Mouse (Mus musculus) heart, embryonic 12.5 days (tissue): ENCODE data around the gene Maats1. TPM values are rescaled to one million over a fixed set of nuclear protein-coding genes. Genes with fewer than 3 reads are reported as not detected.
A peak's percentile ranks its signal among the peaks of the same experiment; 100 is the strongest.

ENCODE experiments used
- ATAC-seq: fragments of 200-750 bp; cut with Nextera tagmentation; 2 replicates; pipeline ENCODE4 v1.8.0; 2017; ENCODE audit warnings: moderate TSS enrichment, moderate library complexity; ENCODE audit not compliant: insufficient number of reproducible peaks, low FRiP score
- H3K27ac ChIP-seq: fragments of 300-500 bp; sonication (generic); 2 replicates; pipeline ENCODE4 v1.5.1; 2016; ENCODE audit warnings: mild to moderate bottlenecking, moderate library complexity; ENCODE audit not compliant: poor library complexity, severe bottlenecking
- H3K27me3 ChIP-seq: fragments of 300-500 bp; sonication (generic); replicated peaks from 2 replicates; pipeline ENCODE4 v1.6.1; 2016; ENCODE audit warnings: mild to moderate bottlenecking, moderate library complexity
- H3K36me3 ChIP-seq: fragments of 300-500 bp; sonication (generic); 2 replicates; pipeline ENCODE4 v1.6.1; 2016; ENCODE audit warnings: mild to moderate bottlenecking, moderate library complexity
- H3K4me1 ChIP-seq: fragments of 300-500 bp; sonication (generic); replicated peaks from 2 replicates; pipeline ENCODE4 v1.6.1; 2016; ENCODE audit warnings: mild to moderate bottlenecking
- H3K4me2 ChIP-seq: fragments of 300-500 bp; sonication (generic); 2 replicates; pipeline ENCODE4 v1.6.1; 2016; ENCODE audit warnings: mild to moderate bottlenecking, moderate library complexity
- H3K4me3 ChIP-seq: fragments of 300-500 bp; sonication (generic); 2 replicates; pipeline ENCODE4 v1.5.1; 2016; ENCODE audit warnings: mild to moderate bottlenecking
- H3K9ac ChIP-seq: fragments of 300-500 bp; sonication (generic); 2 replicates; pipeline ENCODE4 v1.6.1; 2016; ENCODE audit warnings: mild to moderate bottlenecking, moderate library complexity
- H3K9me3 ChIP-seq: fragments of 300-500 bp; sonication (generic); replicated peaks from 2 replicates; pipeline ENCODE4 v1.6.1; 2016; ENCODE audit warnings: mild to moderate bottlenecking, moderate library complexity
- WGBS: fragments of 180-500 bp; shearing (Covaris S2); methylation state at CpG from one replicate; pipeline ENCODE4 v1.1.7; 2016; 5-methylcytosine and 5-hydroxymethylcytosine counted together
- polyA plus RNA-seq: library from polyadenylated mRNA; unstranded; fragments of >200 nt; fragmentation: Nextera tagmentation; extraction: Ambion mirVana; gene quantifications from 2 replicates; pipeline ENCODE4 v1.2.1, GENCODE M21; 2016

Maats1 gene
- polyA plus RNA-seq, 1 experiment from 2014 or later, result not detected

- Histone ChIP-seq H3K27me3 (no peaks in the 10 kb centered on the region), H3K36me3 (peaks cover 5% of the 10 kb centered on the region), H3K9me3 (no peaks in the 10 kb centered on the region), H3K4me1 (peaks cover 37% of the 10 kb centered on the region), H3K9ac (0 out of 2 replicates have a peak overlapping the region, but pooled peaks have one; percentile 36), H3K4me2 (0 out of 2 replicates have a peak overlapping the region, but pooled peaks have one; percentile 11), H3K27ac (peak overlapping the region; percentile 100; the same call in 1 of the 2 replicates), H3K4me3 (no peak overlapping the region)
- ATAC-seq, result no peak
- 39% methylated on average over 2 of the region's 2 CpGs for WGBS
Measured at GRCm38 (mm10) chr16:38360317-38360716, 18.4 kb upstream of the Maats1 start.

DNA sequence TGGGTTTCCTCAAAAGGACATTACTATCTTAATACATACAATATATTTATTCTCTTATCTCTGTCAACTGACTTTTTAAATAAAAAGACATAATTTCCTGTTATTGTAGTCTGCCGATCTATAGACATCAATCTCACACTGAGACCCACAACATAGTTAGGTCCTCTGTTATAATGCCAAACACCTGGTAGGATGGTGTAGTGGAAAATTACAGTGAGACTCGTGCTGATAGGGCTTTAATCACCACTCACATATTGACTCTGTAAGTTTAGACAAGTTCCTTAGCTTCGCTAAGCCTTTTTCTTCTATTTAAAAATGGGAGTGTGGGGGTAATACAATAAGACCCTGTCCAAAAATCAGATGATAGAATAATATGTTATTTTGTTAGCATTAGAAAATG, 17.9 kb upstream of the Maats1 start:
- Histone ChIP-seq H3K9ac (no peak overlapping the region), H3K9me3 (no peaks in the 10 kb centered on the region), H3K4me3 (no peak overlapping the region), H3K4me1 (peaks cover 38% of the 10 kb centered on the region), H3K36me3 (peaks cover 3% of the 10 kb centered on the region), H3K27me3 (no peaks in the 10 kb centered on the region), H3K4me2 (no peak overlapping the region), H3K27ac (peak overlapping the region; percentile 100; the same call in 1 of the 2 replicates)
- WGBS, result 45% methylated on average over 3 of the region's 3 CpGs
- ATAC-seq, result no peak

DNA sequence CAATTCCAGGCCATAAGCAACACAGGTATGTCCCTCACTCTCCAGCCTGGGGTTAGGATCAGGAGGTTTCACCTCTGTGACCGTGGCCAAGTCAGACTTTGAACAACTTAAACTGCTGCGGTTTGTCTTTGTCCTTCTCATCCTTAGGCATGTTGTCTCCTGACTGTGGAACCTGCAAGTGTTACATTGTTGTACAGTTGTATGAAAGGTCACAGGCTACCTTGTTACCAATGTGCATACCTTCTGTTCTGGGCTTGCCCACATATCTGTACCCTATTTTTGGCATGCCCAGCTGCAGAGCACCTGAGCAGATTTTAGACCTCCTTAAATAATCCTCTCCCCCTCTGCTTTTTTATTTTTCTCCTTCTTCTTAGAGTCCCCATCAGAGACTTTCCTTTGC, 17.3 kb upstream of the Maats1 start:
- Histone ChIP-seq H3K4me2 (no peak overlapping the region), H3K4me3 (no peak overlapping the region), H3K9me3 (no peaks in the 10 kb centered on the region), H3K4me1 (peaks cover 42% of the 10 kb centered on the region), H3K9ac (no peak overlapping the region), H3K27ac (0 out of 2 replicates have a peak overlapping the region, but pooled peaks have one; percentile 24), H3K36me3 (peaks cover 3% of the 10 kb centered on the region), H3K27me3 (no peaks in the 10 kb centered on the region)
- WGBS, result 77% methylated on average over 2 of the region's 2 CpGs
- no peak for ATAC-seq

GRCm38 (mm10) chr16:38358256-38358812, 16.4 kb upstream of the Maats1 start:
- peaks cover 47% of the 10 kb centered on the region for H3K4me1 ChIP-seq
- H3K27me3 ChIP-seq, result no peaks in the 10 kb centered on the region
- no peak overlapping the region for H3K4me3 ChIP-seq
- no peak overlapping the region for H3K9ac ChIP-seq
- H3K4me2 ChIP-seq, result no peak overlapping the region
- H3K27ac ChIP-seq, result no peak overlapping the region
- 85% methylated on average over 6 of the region's 6 CpGs for WGBS
- peaks cover 8% of the 10 kb centered on the region for H3K36me3 ChIP-seq
- ATAC-seq, result no peak
- H3K9me3 ChIP-seq, result no peaks in the 10 kb centered on the region

GRCm38 (mm10) chr16:38354185-38354913, 12.4 kb upstream of the Maats1 start:
- Histone ChIP-seq H3K36me3 (peaks cover 30% of the 10 kb centered on the region), H3K4me3 (no peak overlapping the region), H3K9ac (no peak overlapping the region), H3K9me3 (no peaks in the 10 kb centered on the region), H3K4me2 (no peak overlapping the region), H3K4me1 (peaks cover 45% of the 10 kb centered on the region), H3K27me3 (no peaks in the 10 kb centered on the region), H3K27ac (no peak overlapping the region)
- ATAC-seq, result no peak
- WGBS, result 56% methylated on average over 5 of the region's 5 CpGs

GRCm38 (mm10) chr16:38353642-38354041, 11.7 kb upstream of the Maats1 start:
- H3K4me2 ChIP-seq, result no peak overlapping the region
- H3K9me3 ChIP-seq, result no peaks in the 10 kb centered on the region
- peak overlapping the region; percentile 14; the same call in 1 of the 2 replicates for H3K27ac ChIP-seq
- ATAC-seq, result no peak
- H3K4me1 ChIP-seq, result peaks cover 43% of the 10 kb centered on the region
- no peak overlapping the region for H3K4me3 ChIP-seq
- H3K36me3 ChIP-seq, result peaks cover 34% of the 10 kb centered on the region
- no peak overlapping the region for H3K9ac ChIP-seq
- no peaks in the 10 kb centered on the region for H3K27me3 ChIP-seq
- 73% methylated on average over 2 of the region's 2 CpGs for WGBS

- peaks cover 34% of the 10 kb centered on the region for H3K36me3 ChIP-seq
- H3K9ac ChIP-seq, result no peak overlapping the region
- no peak for ATAC-seq
- peaks cover 49% of the 10 kb centered on the region for H3K4me1 ChIP-seq
- no peak overlapping the region for H3K27ac ChIP-seq
- no peaks in the 10 kb centered on the region for H3K9me3 ChIP-seq
- H3K27me3 ChIP-seq, result no peaks in the 10 kb centered on the region
- H3K4me2 ChIP-seq, result no peak overlapping the region
- no peak overlapping the region for H3K4me3 ChIP-seq
Measured at GRCm38 (mm10) chr16:38352851-38353250, 10.9 kb upstream of the Maats1 start.

- Histone ChIP-seq H3K27ac (peak overlapping the region; percentile 94), H3K9ac (peak overlapping the region; percentile 37; the same call in 1 of the 2 replicates), H3K4me3 (no peak overlapping the region), H3K4me2 (peak overlapping the region; percentile 25; the same call in 1 of the 2 replicates), H3K4me1 (peaks cover 53% of the 10 kb centered on the region), H3K9me3 (no peaks in the 10 kb centered on the region), H3K27me3 (no peaks in the 10 kb centered on the region), H3K36me3 (peaks cover 34% of the 10 kb centered on the region)
- no peak for ATAC-seq
- WGBS, result 47% methylated on average over 7 of the region's 7 CpGs
Measured at GRCm38 (mm10) chr16:38352031-38352430, 10.1 kb upstream of the Maats1 start.

DNA sequence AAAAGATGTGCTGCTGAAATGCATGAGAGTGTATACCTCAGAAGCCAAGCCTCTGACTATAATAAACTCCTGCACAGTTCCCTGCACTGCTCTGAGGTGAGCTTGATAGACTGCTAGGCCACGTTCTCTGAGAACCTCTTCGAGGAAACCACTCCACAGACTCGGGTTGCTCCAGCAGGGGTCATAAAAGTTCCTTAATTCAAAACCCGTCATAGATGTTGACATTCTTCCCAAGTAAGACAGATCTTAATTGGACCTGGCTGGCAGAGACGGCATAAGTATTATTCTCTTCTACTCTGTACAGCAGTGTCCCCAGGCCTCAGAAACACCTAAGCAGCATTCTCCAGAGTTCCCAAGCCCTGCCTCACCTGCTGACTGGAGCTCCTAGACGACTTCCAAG, 9.0 kb upstream of the Maats1 start:
- Histone ChIP-seq H3K27me3 (no peaks in the 10 kb centered on the region), H3K4me1 (peaks cover 53% of the 10 kb centered on the region), H3K36me3 (peaks cover 31% of the 10 kb centered on the region), H3K4me3 (no peak overlapping the region), H3K27ac (peak overlapping the region; percentile 94), H3K9me3 (no peaks in the 10 kb centered on the region), H3K4me2 (peak overlapping the region; percentile 39; the same call in 1 of the 2 replicates), H3K9ac (peak overlapping the region; percentile 48; the same call in 1 of the 2 replicates)
- no peak for ATAC-seq
- 31% methylated on average over 6 of the region's 6 CpGs for WGBS

DNA sequence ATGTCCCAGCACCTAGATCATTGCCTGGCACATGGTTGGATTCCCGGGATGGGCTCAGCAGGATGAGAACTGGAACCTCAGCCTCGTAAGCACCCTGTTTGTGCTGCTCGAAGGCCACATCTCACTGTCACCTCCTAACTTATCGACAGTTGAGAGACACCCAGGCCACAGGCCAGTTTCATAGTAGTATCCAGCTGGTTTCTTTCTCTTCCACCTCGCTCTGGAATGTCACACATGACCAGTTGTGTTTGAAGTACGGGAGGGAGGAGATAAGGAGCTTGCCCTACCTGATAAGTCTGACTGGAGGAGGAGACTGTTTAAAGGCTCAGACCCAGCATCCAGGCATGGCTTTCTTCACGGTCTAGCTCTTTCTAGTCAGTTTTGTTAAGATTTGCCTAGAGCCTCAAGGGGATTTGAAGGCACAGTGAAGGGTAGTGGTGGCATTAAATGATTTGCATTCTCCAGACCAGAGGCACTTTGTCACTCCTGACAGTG, 8.5 kb upstream of the Maats1 start:
- peaks cover 53% of the 10 kb centered on the region for H3K4me1 ChIP-seq
- no peaks in the 10 kb centered on the region for H3K27me3 ChIP-seq
- no peak overlapping the region for H3K4me3 ChIP-seq

DNA sequence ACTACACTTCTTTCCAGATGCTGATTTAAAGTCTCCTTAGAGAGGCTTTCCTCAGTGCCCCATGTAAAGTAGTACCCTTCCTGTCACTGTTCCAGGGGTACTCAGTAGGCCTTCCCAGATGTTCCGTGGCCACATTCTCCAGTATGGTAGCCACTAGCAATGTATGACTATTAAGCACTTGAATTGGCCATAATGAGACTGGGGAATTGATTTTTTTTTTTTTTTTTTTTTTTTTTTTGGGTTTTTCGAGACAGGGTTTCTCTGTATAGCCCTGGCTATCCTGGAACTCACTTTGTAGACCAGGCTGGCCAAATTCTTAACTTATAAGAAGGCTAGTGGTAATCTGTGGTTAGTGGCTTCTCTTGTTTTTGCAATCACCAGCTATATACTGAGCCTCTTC, 7.9 kb upstream of the Maats1 start:
- peak overlapping the region; percentile 53 for H3K4me2 ChIP-seq
- 77% methylated on average over 2 of the region's 2 CpGs for WGBS
- H3K36me3 ChIP-seq, result peaks cover 31% of the 10 kb centered on the region
- no peak overlapping the region for H3K4me3 ChIP-seq
- no peaks in the 10 kb centered on the region for H3K27me3 ChIP-seq
- no peaks in the 10 kb centered on the region for H3K9me3 ChIP-seq
- H3K9ac ChIP-seq, result 0 out of 2 replicates have a peak overlapping the region, but pooled peaks have one; percentile 31
- peaks cover 55% of the 10 kb centered on the region for H3K4me1 ChIP-seq
- no peak for ATAC-seq
- H3K27ac ChIP-seq, result peak overlapping the region; percentile 94

More for the DNA sequence above, 8.5 kb upstream of the Maats1 start:
- Histone ChIP-seq H3K27ac (peak overlapping the region; percentile 94), H3K9ac (peak overlapping the region; percentile 31; the same call in 1 of the 2 replicates), H3K4me2 (peak overlapping the region; percentile 53), H3K36me3 (peaks cover 31% of the 10 kb centered on the region), H3K9me3 (no peaks in the 10 kb centered on the region)
- WGBS, result 10% methylated on average over 7 of the region's 7 CpGs
- peak; percentile 79 for ATAC-seq
